Mouse (Mus musculus) testis, postnatal 10 days (tissue): Measurements from ENCODE around the gene Exph5.

Source experiments
- DNase-seq: peaks from one replicate; pipeline ENCODE4 v3.0.0; 2021; ENCODE audit warnings: low spot score

Exph5 gene

GRCm38 (mm10) chr9:53301269-53301720, at the start of gene Exph5:
TSS of gene Exph5 (plus strand) at chr9:53301670.
- DNase-seq: peak; percentile 61

- peak; percentile 85 for DNase-seq
Observed at GRCm38 (mm10) chr9:53254368-53254767, 47.1 kb upstream of the Exph5 start.

GRCm38 (mm10) chr9:53256690-53257305, 44.7 kb upstream of the Exph5 start:
- DNase-seq: no peak

DNA sequence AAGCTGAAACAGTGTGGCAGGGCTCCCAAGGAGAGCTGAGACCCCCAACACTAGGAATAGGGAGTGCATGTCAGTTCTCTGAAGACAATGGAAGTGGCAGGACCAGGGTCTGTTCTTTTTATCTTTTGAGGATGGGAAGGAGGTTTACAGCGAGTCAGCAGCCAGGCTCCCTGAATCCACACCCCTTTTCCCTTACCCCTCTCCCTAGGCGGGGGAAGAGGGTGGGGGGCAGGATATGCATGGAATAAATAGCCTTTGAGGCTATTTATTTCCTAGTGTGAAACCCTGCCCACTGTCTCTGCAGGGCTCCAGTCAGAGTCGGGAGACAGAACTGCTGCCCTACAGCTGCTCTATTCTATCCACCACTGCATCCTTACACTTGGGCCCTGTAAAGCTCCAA, 43.7 kb upstream of the Exph5 start:
- DNase-seq: no peak

DNA sequence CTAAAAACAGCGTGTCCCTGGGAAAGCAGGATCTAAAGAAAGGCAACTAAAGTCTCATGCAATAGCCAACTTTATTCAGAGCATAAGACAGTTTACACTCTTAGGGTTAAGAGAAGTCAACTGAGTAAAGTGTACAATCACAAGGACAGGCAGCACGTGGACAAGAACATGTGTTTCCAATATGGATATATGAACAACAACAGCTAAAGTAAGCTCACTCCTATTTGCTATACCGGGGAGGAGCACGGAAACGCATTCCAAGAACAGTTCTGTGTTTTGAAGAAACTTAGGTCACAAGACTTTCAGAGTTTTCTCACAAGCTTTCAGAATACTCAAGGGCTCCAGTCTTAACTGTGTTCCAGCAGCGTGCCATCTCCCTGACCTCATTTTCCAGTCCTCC, 43.3 kb upstream of the Exph5 start:
- DNase-seq: no peak

GRCm38 (mm10) chr9:53264387-53264786, 37.1 kb upstream of the Exph5 start:
- no peak for DNase-seq

DNA sequence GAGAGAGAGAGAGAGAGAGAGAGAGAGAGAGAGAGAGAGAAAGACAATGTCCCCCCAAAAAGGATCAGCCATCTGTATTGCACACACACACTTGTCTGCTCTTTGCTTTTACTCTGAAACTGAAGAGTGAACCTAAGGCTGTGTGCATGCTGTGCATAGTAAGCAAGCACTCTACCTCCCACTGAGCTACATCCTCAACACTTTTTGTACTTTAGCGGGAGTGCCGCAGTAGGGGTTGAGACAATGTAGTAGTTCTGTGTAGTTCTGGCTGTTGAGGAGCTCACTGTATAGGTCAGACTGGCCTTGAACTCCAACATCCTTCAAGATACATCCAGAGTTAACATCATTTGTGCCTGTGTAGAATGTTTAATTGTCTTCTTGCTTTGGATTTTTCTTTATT, 35.9 kb upstream of the Exph5 start:
- DNase-seq: no peak

DNA sequence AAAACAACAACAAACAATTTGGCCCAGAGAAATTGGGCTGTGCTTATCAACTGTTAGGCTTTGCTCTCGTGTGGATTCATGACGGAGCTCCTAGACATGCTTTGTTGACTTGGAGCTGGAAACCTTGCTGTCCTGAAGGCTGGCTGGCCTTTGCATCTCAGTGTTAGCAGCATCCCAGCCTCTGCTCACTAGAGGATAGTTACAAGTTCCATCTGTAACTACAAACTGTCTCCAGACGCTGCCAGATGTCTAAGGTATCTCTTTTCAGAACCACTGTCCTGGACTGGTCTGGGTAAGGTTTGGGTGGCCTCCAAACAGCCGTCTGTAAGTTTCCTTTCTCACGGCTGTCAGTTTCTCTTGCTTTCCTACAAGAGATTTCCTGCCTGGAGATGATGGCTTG, 33.4 kb upstream of the Exph5 start:
- DNase-seq: no peak

- DNase-seq: peak; percentile 46
Observed at GRCm38 (mm10) chr9:53268731-53269465, 32.6 kb upstream of the Exph5 start.

- no peak for DNase-seq
Observed at GRCm38 (mm10) chr9:53269466-53269755, 32.1 kb upstream of the Exph5 start.

DNA sequence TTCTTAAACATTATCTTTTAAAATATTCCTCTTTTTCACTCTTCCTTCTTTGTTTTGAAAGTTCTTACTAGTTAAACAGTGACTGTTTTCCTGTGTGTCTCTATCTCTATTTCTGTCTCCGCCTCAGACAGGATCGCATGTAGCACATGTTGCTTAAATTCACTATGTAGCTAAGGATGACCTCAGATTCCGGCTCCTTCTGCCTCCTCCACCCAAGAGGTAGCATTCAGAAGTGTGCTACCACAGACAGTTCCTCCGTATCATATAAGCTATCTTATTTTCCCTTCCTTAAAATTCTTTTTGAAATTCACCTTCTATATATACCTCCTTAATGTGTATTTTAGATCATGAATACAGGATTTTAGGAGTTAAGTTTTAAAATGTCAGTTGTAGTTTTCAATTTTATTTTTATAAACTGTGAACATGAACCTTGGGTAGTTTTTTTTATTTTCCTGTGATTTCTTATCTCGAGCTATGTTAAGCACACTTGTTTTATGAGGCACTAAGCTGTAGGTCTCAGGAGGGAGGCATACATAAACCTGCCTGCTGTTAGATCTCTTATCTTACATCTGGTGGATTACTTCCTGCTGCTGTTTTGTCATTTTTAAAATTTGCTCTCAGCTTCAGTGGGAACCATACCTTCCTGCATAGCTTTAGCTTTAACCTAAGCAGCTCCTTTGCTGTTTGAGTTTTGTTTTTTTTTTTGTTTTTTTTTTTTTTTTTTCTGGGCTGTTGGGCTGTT, 30.0 kb upstream of the Exph5 start:
- no peak for DNase-seq

- no peak for DNase-seq
Observed at GRCm38 (mm10) chr9:53272207-53272606, 29.3 kb upstream of the Exph5 start.

DNA sequence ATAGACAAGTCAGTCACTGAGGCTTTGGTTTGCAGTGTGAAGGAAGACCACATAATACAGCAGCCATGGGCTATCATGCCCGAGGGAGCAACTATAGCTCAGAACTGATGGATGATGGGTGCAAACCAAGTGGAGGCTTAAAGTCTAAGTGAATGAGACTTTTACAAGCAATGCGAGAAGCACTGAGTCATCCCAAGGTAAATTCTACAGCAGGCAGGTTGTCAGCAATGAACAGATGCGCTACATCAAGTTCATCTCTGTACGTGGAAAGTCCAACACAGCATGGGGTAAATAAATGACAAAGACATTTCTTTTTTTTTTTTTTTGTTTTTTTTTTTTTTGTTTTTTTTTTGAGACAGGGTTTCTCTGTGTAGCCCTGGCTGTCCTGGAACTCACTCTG, 28.8 kb upstream of the Exph5 start:
- no peak for DNase-seq

GRCm38 (mm10) chr9:53276381-53276780, 25.1 kb upstream of the Exph5 start:
- DNase-seq: no peak

DNA sequence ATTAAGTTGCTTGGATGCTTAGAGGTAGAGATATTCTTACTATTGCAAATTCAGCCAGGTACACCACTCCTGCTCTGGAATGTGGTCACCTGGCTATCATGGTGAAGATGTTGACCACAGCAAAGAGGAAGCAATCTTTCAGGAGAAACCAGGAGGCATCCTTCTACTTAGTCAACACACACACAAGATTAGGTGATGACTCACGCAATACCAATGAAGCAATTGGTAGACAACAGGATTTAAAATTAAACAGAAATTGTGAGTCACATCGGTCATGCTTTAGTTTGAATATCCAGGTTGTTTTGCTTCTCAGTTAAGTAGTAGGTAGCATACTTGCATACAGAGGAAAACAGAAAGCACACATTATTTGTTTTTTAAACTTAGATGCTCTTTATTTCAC, 22.5 kb upstream of the Exph5 start:
- no peak for DNase-seq

DNA sequence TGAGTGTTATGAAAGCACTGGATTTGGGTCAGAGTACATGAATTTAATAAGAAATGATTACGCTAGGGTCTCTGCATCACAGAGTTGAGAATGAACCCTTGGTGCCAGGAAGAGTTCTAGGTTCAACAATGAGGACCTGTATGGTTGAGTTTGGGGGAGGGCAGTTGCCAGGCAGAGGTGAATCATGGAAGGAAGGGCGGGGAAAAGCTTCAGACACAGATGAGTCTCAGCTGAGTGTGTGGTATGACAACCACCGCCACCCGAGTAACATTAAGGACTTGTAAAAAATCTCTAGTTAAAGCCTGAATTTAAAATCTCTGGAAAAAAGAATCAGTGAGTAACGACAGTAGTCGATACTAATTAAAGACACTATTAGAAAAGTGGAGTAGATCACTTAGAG, 14.7 kb upstream of the Exph5 start:
- no peak for DNase-seq

DNA sequence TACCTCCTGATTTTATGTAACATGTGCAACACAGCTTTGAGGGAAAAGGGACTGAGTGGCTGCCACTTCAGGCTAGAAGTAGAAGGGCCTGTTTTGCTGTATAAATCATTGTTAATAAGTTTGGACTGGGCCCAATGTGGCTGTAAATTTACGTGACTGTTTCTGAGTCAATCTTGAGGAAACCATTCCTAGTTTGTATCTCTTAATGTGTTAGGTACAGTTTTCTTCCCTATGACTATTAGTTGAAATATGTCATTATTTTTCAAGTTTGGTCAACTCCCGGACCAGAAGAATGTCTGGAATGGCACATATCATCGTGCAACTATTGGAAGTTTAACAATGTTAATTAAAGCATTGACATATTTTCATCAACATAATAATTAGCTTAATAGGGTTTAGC, 11.5 kb upstream of the Exph5 start:
- no peak for DNase-seq

GRCm38 (mm10) chr9:53292833-53293232, 8.6 kb upstream of the Exph5 start:
- no peak for DNase-seq

GRCm38 (mm10) chr9:53301801-53302311, 386 bp downstream of the Exph5 start:
- DNase-seq: peak; percentile 42

- no peak for DNase-seq
Observed at GRCm38 (mm10) chr9:53302415-53302814, 945 bp downstream of the Exph5 start.

DNA sequence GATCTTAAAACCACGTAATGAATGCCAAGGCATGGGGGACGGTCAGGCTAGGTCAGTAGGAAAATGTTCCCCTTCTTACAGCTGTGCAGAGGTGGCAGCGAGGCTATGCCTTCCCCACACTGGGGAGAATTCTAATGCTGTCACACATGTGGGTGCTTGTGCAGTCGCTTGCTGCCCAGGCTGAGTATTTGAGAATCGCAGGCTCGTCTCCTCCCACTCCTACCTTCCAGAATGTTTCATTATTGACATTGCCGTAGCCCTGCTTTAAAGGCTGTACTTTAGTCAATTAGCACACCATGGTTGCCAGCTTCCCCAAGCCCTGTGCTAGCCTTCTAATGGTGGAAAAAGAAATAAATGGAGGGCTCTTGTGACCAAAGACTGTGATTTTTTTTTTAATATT, 6.4 kb downstream of the Exph5 start:
- DNase-seq: no peak

GRCm38 (mm10) chr9:53312981-53313380, 11.5 kb downstream of the Exph5 start:
- DNase-seq: no peak
